Mouse (Mus musculus): ENCODE measurements around the gene Gm1043. TPM values are rescaled to one million over a fixed set of nuclear protein-coding genes. Genes with fewer than 3 reads are reported as not detected.

Gene Gm1043
- total RNA-seq, 1 experiment from 2014 or later: not detected

- ATAC-seq (replicated peaks in 1 of 2; ENCODE audit: insufficient read depth in 1 of 2, low FRiP score in 2 of 2, low TSS enrichment in 1 of 2, low read depth in 1 of 2, poor library complexity in 2 of 2, severe bottlenecking in 2 of 2): no peak
Measured at GRCm38 (mm10) chr5:37061612-37062011, 23.6 kb upstream of the Gm1043 start.

- no peak for ATAC-seq (replicated peaks in 1 of 2; ENCODE audit: insufficient read depth in 1 of 2, low FRiP score in 2 of 2, low TSS enrichment in 1 of 2, low read depth in 1 of 2, poor library complexity in 2 of 2, severe bottlenecking in 2 of 2)
Measured at GRCm38 (mm10) chr5:37064454-37065449, 20.4 kb upstream of the Gm1043 start.

- peak; percentile 98 for ATAC-seq (replicated peaks in 1 of 2; ENCODE audit: insufficient read depth in 1 of 2, low FRiP score in 2 of 2, low TSS enrichment in 1 of 2, low read depth in 1 of 2, poor library complexity in 2 of 2, severe bottlenecking in 2 of 2)
Measured at GRCm38 (mm10) chr5:37066703-37067568, 18.2 kb upstream of the Gm1043 start.

- ATAC-seq (replicated peaks in 1 of 2; ENCODE audit: insufficient read depth in 1 of 2, low FRiP score in 2 of 2, low TSS enrichment in 1 of 2, low read depth in 1 of 2, poor library complexity in 2 of 2, severe bottlenecking in 2 of 2): peak; percentile 36 to 72; a peak in 3 of 4 replicates
Measured at GRCm38 (mm10) chr5:37073660-37074059, 11.5 kb upstream of the Gm1043 start.

GRCm38 (mm10) chr5:37076692-37077329 is 8.4 kb upstream of the Gm1043 start:
- peak; percentile 24 to 51; a peak in 2 of 4 replicates for ATAC-seq (replicated peaks in 1 of 2; ENCODE audit: insufficient read depth in 1 of 2, low FRiP score in 2 of 2, low TSS enrichment in 1 of 2, low read depth in 1 of 2, poor library complexity in 2 of 2, severe bottlenecking in 2 of 2)

- peak in 1 of 2 experiments; percentile 47; a peak in 1 of 4 replicates for ATAC-seq (replicated peaks in 1 of 2; ENCODE audit: insufficient read depth in 1 of 2, low FRiP score in 2 of 2, low TSS enrichment in 1 of 2, low read depth in 1 of 2, poor library complexity in 2 of 2, severe bottlenecking in 2 of 2)
Measured at GRCm38 (mm10) chr5:37077330-37077698, 7.9 kb upstream of the Gm1043 start.

- ATAC-seq (replicated peaks in 1 of 2; ENCODE audit: insufficient read depth in 1 of 2, low FRiP score in 2 of 2, low TSS enrichment in 1 of 2, low read depth in 1 of 2, poor library complexity in 2 of 2, severe bottlenecking in 2 of 2): no peak
Measured at GRCm38 (mm10) chr5:37079484-37079883, 5.7 kb upstream of the Gm1043 start.

- no peak for ATAC-seq (replicated peaks in 1 of 2; ENCODE audit: insufficient read depth in 1 of 2, low FRiP score in 2 of 2, low TSS enrichment in 1 of 2, low read depth in 1 of 2, poor library complexity in 2 of 2, severe bottlenecking in 2 of 2)
Measured at GRCm38 (mm10) chr5:37080601-37081000, 4.6 kb upstream of the Gm1043 start.

- peak; percentile 46 to 51; a peak in 1 of 4 replicates for ATAC-seq (replicated peaks in 1 of 2; ENCODE audit: insufficient read depth in 1 of 2, low FRiP score in 2 of 2, low TSS enrichment in 1 of 2, low read depth in 1 of 2, poor library complexity in 2 of 2, severe bottlenecking in 2 of 2)
Measured at GRCm38 (mm10) chr5:37082420-37082819, 2.8 kb upstream of the Gm1043 start.

- no peak for ATAC-seq (replicated peaks in 1 of 2; ENCODE audit: insufficient read depth in 1 of 2, low FRiP score in 2 of 2, low TSS enrichment in 1 of 2, low read depth in 1 of 2, poor library complexity in 2 of 2, severe bottlenecking in 2 of 2)
Measured at GRCm38 (mm10) chr5:37083209-37083770, 1.9 kb upstream of the Gm1043 start.

GRCm38 (mm10) chr5:37083850-37084249 is 1.3 kb upstream of the Gm1043 start:
- no peak for ATAC-seq (replicated peaks in 1 of 2; ENCODE audit: insufficient read depth in 1 of 2, low FRiP score in 2 of 2, low TSS enrichment in 1 of 2, low read depth in 1 of 2, poor library complexity in 2 of 2, severe bottlenecking in 2 of 2)

- ATAC-seq (replicated peaks in 1 of 2; ENCODE audit: insufficient read depth in 1 of 2, low FRiP score in 2 of 2, low TSS enrichment in 1 of 2, low read depth in 1 of 2, poor library complexity in 2 of 2, severe bottlenecking in 2 of 2): no peak
Measured at GRCm38 (mm10) chr5:37085918-37086317, 748 bp downstream of the Gm1043 start.

GRCm38 (mm10) chr5:37087786-37088185 is 2.6 kb downstream of the Gm1043 start:
- ATAC-seq (replicated peaks in 1 of 2; ENCODE audit: insufficient read depth in 1 of 2, low FRiP score in 2 of 2, low TSS enrichment in 1 of 2, low read depth in 1 of 2, poor library complexity in 2 of 2, severe bottlenecking in 2 of 2): no peak

GRCm38 (mm10) chr5:37088342-37089108 is 3.4 kb downstream of the Gm1043 start:
- no peak for ATAC-seq (replicated peaks in 1 of 2; ENCODE audit: insufficient read depth in 1 of 2, low FRiP score in 2 of 2, low TSS enrichment in 1 of 2, low read depth in 1 of 2, poor library complexity in 2 of 2, severe bottlenecking in 2 of 2)

- ATAC-seq (replicated peaks in 1 of 2; ENCODE audit: insufficient read depth in 1 of 2, low FRiP score in 2 of 2, low TSS enrichment in 1 of 2, low read depth in 1 of 2, poor library complexity in 2 of 2, severe bottlenecking in 2 of 2): no peak
Measured at GRCm38 (mm10) chr5:37091171-37091628, 6.0 kb downstream of the Gm1043 start.

- ATAC-seq (replicated peaks in 1 of 2; ENCODE audit: insufficient read depth in 1 of 2, low FRiP score in 2 of 2, low TSS enrichment in 1 of 2, low read depth in 1 of 2, poor library complexity in 2 of 2, severe bottlenecking in 2 of 2): no peak
Measured at GRCm38 (mm10) chr5:37094941-37095340, 9.8 kb downstream of the Gm1043 start.

All from hematopoietic stem cell, adult 5-6 weeks (primary cell).